Mouse (Mus musculus): Measurements from ENCODE around the gene Rps6kl1.
A peak's percentile ranks its signal among the peaks of the same experiment; 100 is the strongest.
"Not testable (repeated sequence)": the region's sequence is repeated elsewhere in the genome, so short reads cannot be mapped to it uniquely, and the experiment has no call there.

The Rps6kl1 gene

GRCm38 (mm10) chr12:85175087-85175675 is 24.1 kb upstream of the Rps6kl1 start:
- no peak for DNase-seq

GRCm38 (mm10) chr12:85174016-85174415 is 23.0 kb upstream of the Rps6kl1 start:
- no peak for DNase-seq

DNA sequence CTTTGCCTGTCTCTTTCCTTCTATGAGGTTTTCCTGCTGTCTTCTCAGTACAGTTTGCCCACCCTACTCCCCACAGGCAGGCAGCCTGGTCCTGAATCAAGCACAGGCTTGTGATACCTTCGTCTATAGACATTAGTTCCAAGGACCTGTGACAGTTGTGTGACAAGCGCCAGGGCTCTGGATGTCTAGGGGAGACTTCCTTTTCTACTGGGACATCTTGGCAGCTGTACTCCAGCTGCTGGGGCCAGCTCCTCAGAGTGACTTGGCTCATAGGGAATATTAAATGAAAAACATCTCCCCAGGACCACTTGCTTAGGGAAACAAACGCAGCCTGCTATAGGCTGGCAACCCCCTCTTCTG is 19.9 kb upstream of the Rps6kl1 start:
- no peak for DNase-seq

DNA sequence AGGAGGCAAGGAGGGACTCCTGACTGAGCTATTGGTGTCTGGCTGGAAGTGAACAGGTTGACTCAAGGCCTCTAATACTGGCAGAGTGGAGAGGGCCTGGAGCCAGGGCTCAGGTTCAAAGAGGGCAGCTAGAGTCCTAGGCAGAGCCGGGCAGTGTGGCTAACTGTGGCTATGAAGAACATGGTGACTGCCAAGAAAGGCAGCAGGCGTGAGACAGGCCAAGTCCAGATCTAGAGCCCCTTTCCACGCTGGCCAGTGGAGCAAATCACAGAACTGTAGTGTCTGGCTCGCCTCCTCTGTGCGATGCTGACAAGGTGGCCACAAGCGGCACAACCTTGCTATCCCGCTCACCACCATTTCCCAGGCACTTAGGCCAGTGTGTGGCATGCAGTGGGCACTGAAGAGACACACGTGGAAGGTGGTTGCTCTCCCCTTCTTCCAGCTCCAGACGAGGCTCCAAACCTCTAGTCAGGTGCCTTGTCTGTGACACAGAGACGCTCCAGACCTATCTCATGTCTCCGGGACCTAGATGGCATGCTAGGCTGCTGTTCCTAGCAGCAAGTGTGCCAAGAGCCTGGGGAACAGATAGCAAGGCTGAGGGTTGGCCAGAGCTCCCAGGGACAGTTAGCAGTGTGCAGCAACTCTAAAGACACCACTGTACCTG is 19.4 kb upstream of the Rps6kl1 start:
- DNase-seq = no peak

GRCm38 (mm10) chr12:85169877-85170276 is 18.8 kb upstream of the Rps6kl1 start:
- DNase-seq = no peak

GRCm38 (mm10) chr12:85169117-85169858 is 18.2 kb upstream of the Rps6kl1 start:
- peak; percentile 85 for DNase-seq

- no peak for DNase-seq
These were observed 15.6 kb upstream of the Rps6kl1 start for GRCm38 (mm10) chr12:85166631-85167030.

DNA sequence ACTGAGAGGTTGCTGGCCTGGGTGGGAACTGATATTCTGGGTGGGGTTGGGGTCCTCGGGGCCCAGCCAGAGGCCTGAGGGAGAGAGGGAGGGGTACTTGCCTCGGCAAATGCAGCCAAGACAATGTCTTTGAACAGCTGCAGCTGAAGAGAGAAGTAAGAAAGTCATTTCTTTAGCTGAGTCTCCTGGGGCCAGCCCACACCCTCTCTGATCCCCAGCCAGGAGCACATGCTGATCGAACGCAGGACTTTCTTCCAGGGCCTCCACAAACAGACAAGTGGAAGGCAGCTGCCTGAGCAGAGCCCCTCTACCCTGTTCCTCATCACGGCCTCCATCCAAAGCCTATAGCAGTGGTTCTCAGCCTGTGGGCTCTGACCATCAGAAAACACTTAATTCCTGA is 13.9 kb upstream of the Rps6kl1 start:
- DNase-seq = no peak

- no peak for DNase-seq
These were observed 8.5 kb upstream of the Rps6kl1 start for GRCm38 (mm10) chr12:85159592-85159991.

- no peak for DNase-seq
These were observed 7.7 kb upstream of the Rps6kl1 start for GRCm38 (mm10) chr12:85158801-85159200.

DNA sequence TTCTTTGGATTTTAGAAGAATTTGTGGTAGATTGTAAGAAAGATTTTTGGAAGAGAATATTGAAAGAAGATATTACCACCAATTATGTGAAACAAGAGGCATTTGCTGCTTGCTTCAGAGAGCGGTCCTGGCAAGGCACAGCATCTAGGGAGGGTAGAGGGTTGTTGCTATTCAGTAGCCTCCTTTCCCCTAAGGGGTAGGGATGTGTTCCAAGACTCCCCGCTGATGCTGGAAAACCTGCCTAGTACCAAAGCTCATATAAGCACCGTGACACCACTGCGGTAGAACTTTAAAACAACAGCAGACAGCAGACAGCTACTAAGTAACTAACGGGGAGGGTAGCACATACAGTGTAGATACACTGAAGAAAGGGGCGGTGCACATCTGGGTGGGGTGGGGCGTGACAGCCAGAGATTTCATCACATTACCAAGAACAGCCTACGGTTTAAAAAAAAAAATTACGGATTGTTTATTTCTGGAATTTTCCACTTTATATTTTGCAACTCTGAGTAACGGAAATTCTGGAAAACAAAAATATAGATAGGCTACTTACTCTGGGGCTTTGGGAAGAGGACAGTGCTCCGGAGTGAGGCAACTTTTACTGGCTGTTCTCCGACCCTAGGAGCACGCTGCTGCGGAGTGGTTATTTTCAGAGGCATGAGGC is 6.9 kb upstream of the Rps6kl1 start:
- DNase-seq = no peak

GRCm38 (mm10) chr12:85156324-85156723 is 5.3 kb upstream of the Rps6kl1 start:
- no peak for DNase-seq

DNA sequence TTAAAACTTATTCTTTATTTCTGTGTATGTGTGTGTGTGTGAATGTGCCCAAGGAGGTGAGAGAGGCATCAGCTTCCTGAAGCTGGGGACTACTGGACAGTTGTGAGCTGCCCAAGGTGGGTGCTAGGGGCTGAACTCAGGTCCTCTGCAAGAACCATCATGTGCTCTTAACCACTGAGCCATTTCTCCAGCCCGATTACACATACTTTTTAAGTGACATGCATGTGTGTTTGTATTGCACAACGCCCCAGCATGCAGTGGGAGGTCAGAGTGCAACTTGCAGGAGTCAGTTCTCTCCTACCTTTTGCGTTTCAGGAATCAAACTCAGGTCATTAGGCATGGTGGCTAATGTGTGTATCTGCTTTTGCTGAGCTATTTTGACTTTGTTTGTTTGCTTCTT is 1.9 kb upstream of the Rps6kl1 start:
- DNase-seq = no peak

- no peak for DNase-seq
These were observed 603 bp downstream of the Rps6kl1 start for GRCm38 (mm10) chr12:85150321-85151001.

- DNase-seq = no peak
These were observed 4.2 kb downstream of the Rps6kl1 start for GRCm38 (mm10) chr12:85146881-85147280.

GRCm38 (mm10) chr12:85146355-85146754 is 4.7 kb downstream of the Rps6kl1 start:
- DNase-seq = no peak

- DNase-seq = no peak
These were observed 5.4 kb downstream of the Rps6kl1 start for GRCm38 (mm10) chr12:85145630-85146029.

DNA sequence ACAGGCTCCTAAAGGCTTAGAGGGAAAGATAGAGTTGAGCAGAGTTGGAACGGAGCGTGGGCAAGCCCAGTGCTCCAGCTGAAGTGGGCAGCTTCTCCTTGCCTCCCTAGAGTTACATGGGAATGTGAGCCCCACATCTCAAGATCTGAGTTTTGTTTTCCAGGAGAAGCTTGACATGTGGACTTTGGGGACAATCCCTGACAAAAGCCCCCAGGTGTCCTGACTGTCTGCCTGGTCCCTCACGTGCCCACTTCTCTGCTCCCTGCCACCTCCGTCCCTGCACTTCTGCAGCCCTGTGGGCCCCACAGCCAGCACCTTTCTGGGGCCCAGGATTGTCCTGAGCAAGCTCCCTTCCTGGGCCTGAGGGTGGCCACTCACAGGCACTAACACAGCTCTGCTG is 6.2 kb downstream of the Rps6kl1 start:
- DNase-seq = no peak

- not testable (repeated sequence) for DNase-seq
These were observed 6.8 kb downstream of the Rps6kl1 start for GRCm38 (mm10) chr12:85144276-85144675.

DNA sequence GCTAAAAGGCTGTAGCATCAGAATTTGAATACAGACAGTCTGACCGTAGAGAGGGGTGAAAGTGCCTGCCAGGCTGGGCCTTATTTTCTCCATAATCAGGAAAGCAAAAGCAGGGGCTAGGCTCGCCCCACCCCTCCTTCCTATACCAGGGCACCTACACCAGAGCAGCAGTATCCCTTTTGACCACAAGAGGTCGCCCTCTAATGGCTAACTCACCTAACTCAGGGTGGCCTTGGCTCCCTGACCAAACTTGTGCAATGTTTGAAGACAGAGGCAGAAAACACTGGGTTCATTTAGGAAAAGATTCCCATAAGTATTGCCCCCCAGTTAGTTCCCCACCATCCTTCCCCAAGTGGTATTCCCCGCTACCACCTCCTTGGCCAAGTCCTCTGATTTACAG is 8.3 kb downstream of the Rps6kl1 start:
- DNase-seq = peak; percentile 60

DNA sequence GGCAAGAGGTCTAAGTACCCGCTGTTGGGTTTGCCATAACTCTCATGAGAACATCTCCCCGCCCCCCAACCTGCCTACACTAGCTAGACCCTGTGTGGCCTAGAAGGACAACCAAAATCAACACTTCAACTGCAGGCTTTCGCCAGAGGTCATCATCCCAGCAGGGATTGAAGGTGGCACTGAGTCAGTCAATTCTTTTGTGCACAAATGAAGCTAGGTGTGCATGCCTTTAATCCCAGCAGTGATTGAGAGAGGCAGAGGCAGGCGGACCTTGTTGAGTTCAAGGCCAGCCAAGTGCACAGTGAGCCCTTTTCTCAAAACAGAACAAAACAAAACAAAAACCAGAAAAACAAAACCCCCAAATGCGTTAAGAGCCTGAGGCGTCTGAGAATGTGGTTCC is 10.0 kb downstream of the Rps6kl1 start:
- DNase-seq = no peak

- no peak for DNase-seq
These were observed 10.9 kb downstream of the Rps6kl1 start for GRCm38 (mm10) chr12:85140036-85140701.

- DNase-seq = no peak
These were observed 14.4 kb downstream of the Rps6kl1 start for GRCm38 (mm10) chr12:85136627-85137026.

All from right cerebral cortex, postnatal 25 days (tissue).